Mouse (Mus musculus) cerebellum, adult 2 months (tissue): Measurements from ENCODE around the gene Spns2.

ENCODE experiments used
- CTCF ChIP-seq: fragments of 200-500 bp; IDR thresholded peaks from 2 replicates; pipeline ENCODE4 v1.5.1; 2011; ENCODE audit warnings: low read depth, mild to moderate bottlenecking, control low read depth, low read length, moderate library complexity, borderline replicate concordance; ENCODE audit not compliant: insufficient read depth
- POLR2A ChIP-seq: fragments of 200-500 bp; IDR thresholded peaks from 2 replicates; pipeline ENCODE4 v1.6.1; 2011; ENCODE audit warnings: low read length, control low read depth, borderline replicate concordance; ENCODE audit not compliant: insufficient read depth

DNA sequence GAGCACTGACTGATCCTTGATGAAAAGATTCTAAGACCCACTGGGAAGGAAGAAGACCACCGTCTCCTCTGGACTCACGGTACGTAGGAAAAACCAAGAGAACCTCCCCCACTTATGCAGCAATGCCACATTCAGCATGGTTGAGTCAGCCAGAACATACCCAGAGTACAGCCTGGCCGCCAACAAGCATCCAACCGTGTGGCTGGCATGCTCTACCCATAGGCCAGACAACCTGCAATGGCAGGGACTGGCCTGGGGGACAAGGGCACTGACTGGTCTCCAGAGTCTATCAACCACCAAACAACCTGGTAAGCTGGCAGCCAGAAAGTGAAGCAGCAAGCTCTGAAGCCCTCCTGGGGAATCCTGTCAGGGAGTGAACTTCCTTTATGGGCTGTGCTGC, 18.9 kb upstream of the Spns2 start:
- no peak for TF ChIP-seq POLR2A
- TF ChIP-seq CTCF = no peak
